Mouse (Mus musculus) brain, embryonic 14.5 days (tissue): ENCODE data around the gene Gm10260.

Source experiments
- CTCF ChIP-seq: fragments of 200-500 bp; IDR thresholded peaks from 2 replicates; pipeline ENCODE4 v1.5.1; 2012; ENCODE audit warnings: inconsistent platforms, mild to moderate bottlenecking, moderate library complexity, borderline replicate concordance; ENCODE audit not compliant: insufficient read depth, insufficient read length; ENCODE audit errors: extremely low read depth
- POLR2A ChIP-seq: fragments of 200-500 bp; IDR thresholded peaks from 2 replicates; pipeline ENCODE4 v1.6.1; 2012; ENCODE audit warnings: mild to moderate bottlenecking, inconsistent platforms, borderline replicate concordance; ENCODE audit not compliant: poor library complexity, insufficient read depth, insufficient read length, severe bottlenecking; ENCODE audit errors: extremely low read depth

DNA sequence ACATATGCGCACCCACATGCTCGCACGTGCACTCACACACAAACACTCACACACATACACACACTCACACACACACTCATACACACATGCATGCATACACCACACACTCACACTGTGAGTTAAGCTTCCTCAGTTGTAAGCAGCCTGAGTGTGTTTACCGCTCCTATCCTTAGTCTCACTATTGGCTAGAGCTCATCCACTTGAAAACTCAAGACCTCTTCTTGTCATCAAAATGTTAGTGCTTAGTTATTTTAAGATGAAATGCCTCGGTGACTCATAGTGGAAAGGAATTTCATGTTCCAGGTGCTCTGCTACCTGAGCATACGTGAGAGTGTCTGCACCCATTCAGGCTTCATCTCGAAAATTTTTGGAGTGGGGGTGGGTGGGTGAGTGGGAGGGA, 21.2 kb upstream of the Gm10260 start:
- TF ChIP-seq CTCF: no peak
- no peak for TF ChIP-seq POLR2A
